Mouse (Mus musculus): Measurements from ENCODE around the gene Tmem52. TPM values are rescaled to one million over a fixed set of nuclear protein-coding genes. Genes with fewer than 3 reads are reported as not detected.

The Tmem52 gene
- not detected in 4 replicates for total RNA-seq (2023)

GRCm38 (mm10) chr4:155468952-155469351, at the start of gene Tmem52:
Tmem52 (plus strand) TSS chr4:155469114.

GRCm38 (mm10) chr4:155490990-155491504, 22.1 kb downstream of the Tmem52 start, which contains the start of gene Gnb1:
Gnb1 (plus strand) TSS chr4:155491361.

Other genes starting within 250 kb of the Tmem52 start
- gene Ski, start 246.5 kb upstream of the Tmem52 start, total RNA-seq (2023) = 50.0 to 53.9 TPM (median 50.4 TPM) in 4 replicates
- 34.2 to 42.7 TPM (median 37.0 TPM) in 4 replicates for gene Faap20, start 219.3 kb upstream of the Tmem52 start, total RNA-seq (2023)
- gene Prkcz, start 107.8 kb upstream of the Tmem52 start, total RNA-seq (2023) = 5.7 to 8.7 TPM (median 6.1 TPM) in 4 replicates
- not detected in 4 replicates for gene Gabrd, start 71.0 kb upstream of the Tmem52 start, total RNA-seq (2023)
- gene Cfap74, start 59.9 kb upstream of the Tmem52 start, total RNA-seq (2023) = 0.21 to 0.47 TPM in 2 of 4 replicates, not detected in the others
- 248 to 277 TPM (median 264 TPM) in 4 replicates for gene Gnb1, start 22.2 kb downstream of the Tmem52 start, total RNA-seq (2023)
- gene Nadk, start 93.3 kb downstream of the Tmem52 start, total RNA-seq (2023) = 45.9 to 60.5 TPM (median 47.9 TPM) in 4 replicates
- 29.8 to 32.3 TPM (median 30.3 TPM) in 4 replicates for gene Slc35e2, start 132.3 kb downstream of the Tmem52 start, total RNA-seq (2023)
- 154 to 176 TPM (median 160 TPM) in 4 replicates for gene Cdk11b, start 155.7 kb downstream of the Tmem52 start, total RNA-seq (2023)
- gene Gm10563, start 176.3 kb downstream of the Tmem52 start, total RNA-seq (2023) = not detected in 4 replicates
- not detected in 4 replicates for gene Mmp23, start 184.3 kb downstream of the Tmem52 start, total RNA-seq (2023)
- gene Mib2, start 200.1 kb downstream of the Tmem52 start, total RNA-seq (2023) = 32.6 to 38.9 TPM (median 36.1 TPM) in 4 replicates
- gene Fndc10, start 225.2 kb downstream of the Tmem52 start, total RNA-seq (2023) = 3.5 to 4.2 TPM (median 3.5 TPM) in 4 replicates
- gene Ssu72, start 235.7 kb downstream of the Tmem52 start, total RNA-seq (2023) = 73.6 to 87.0 TPM (median 79.3 TPM) in 4 replicates

Measured in B cell, adult 62 days (primary cell).